Mouse (Mus musculus): ENCODE results near the gene Rasl10a.
A peak's percentile ranks its signal among the peaks of the same experiment; 100 is the strongest.

Rasl10a gene

GRCm38 (mm10) chr11:5054151-5054550 is 3.8 kb upstream of the Rasl10a start:
- no peak for DNase-seq (ENCODE audit: low spot score)

- no peak for DNase-seq (ENCODE audit: low spot score)
Measured at GRCm38 (mm10) chr11:5054874-5055273, 3.1 kb upstream of the Rasl10a start.

GRCm38 (mm10) chr11:5055945-5056938 is 1.7 kb upstream of the Rasl10a start:
- no peak for DNase-seq (ENCODE audit: low spot score)

- no peak for DNase-seq (ENCODE audit: low spot score)
Measured at GRCm38 (mm10) chr11:5057064-5057463, 864 bp upstream of the Rasl10a start.

- no peak for DNase-seq (ENCODE audit: low spot score)
Measured at GRCm38 (mm10) chr11:5057541-5057855, 430 bp upstream of the Rasl10a start.

GRCm38 (mm10) chr11:5058783-5059182 is 855 bp downstream of the Rasl10a start:
- no peak for DNase-seq (ENCODE audit: low spot score)

- no peak for DNase-seq (ENCODE audit: low spot score)
Measured at GRCm38 (mm10) chr11:5059230-5059629, 1.3 kb downstream of the Rasl10a start.

- DNase-seq (ENCODE audit: low spot score), result no peak
Measured at GRCm38 (mm10) chr11:5059704-5060156, 1.8 kb downstream of the Rasl10a start.

- no peak for DNase-seq (ENCODE audit: low spot score)
Measured at GRCm38 (mm10) chr11:5060756-5061412, 3.0 kb downstream of the Rasl10a start.

GRCm38 (mm10) chr11:5061413-5062139 is 3.6 kb downstream of the Rasl10a start:
- peak; percentile 82 for DNase-seq (ENCODE audit: low spot score)

GRCm38 (mm10) chr11:5062326-5062725 is 4.4 kb downstream of the Rasl10a start:
- no peak for DNase-seq (ENCODE audit: low spot score)

- DNase-seq (ENCODE audit: low spot score), result no peak
Measured at GRCm38 (mm10) chr11:5062860-5063505, 5.1 kb downstream of the Rasl10a start.

GRCm38 (mm10) chr11:5063561-5064281 is 5.8 kb downstream of the Rasl10a start:
- DNase-seq (ENCODE audit: low spot score), result no peak

GRCm38 (mm10) chr11:5064282-5065055 is 6.5 kb downstream of the Rasl10a start:
- no peak for DNase-seq (ENCODE audit: low spot score)

GRCm38 (mm10) chr11:5065056-5065821 is 7.3 kb downstream of the Rasl10a start, which contains the start of gene Gas2l1:
Gene Gas2l1 (minus strand): TSS chr11:5065327.
- peak; percentile 77 for DNase-seq (ENCODE audit: low spot score)

GRCm38 (mm10) chr11:5067063-5067462 is 9.1 kb downstream of the Rasl10a start:
- no peak for DNase-seq (ENCODE audit: low spot score)

- DNase-seq (ENCODE audit: low spot score), result no peak
Measured at GRCm38 (mm10) chr11:5068126-5068971, 10.4 kb downstream of the Rasl10a start.

- no peak for DNase-seq (ENCODE audit: low spot score)
Measured at GRCm38 (mm10) chr11:5074882-5075281, 17.0 kb downstream of the Rasl10a start.

- DNase-seq (ENCODE audit: low spot score), result no peak
Measured at GRCm38 (mm10) chr11:5075760-5076159, 17.8 kb downstream of the Rasl10a start.

All from c-Kit-positive CD71-positive TER-119-positive erythroid progenitor cells, embryonic 14.5 days (primary cell).